Mouse (Mus musculus) c-Kit-negative CD71-positive TER-119-positive erythroid progenitor cells, embryonic 14.5 days (primary cell): Measurements from ENCODE around the gene Gm5901.

Source experiments
- DNase-seq: peaks from one replicate; pipeline ENCODE4 v3.0.0-alpha.2; 2013; ENCODE audit warnings: low read depth, low spot score

Gene Gm5901

GRCm38 (mm10) chr7:105404268-105404667 lies 29.4 kb downstream of the Gm5901 start, which contains the start of gene Cnga4:
Gene Cnga4, plus strand, starts transcription at chr7:105404568.
- no peak for DNase-seq

- no peak for DNase-seq
Observed at GRCm38 (mm10) chr7:105406322-105406721, 31.5 kb downstream of the Gm5901 start.

- peak; percentile 46 for DNase-seq
Observed at GRCm38 (mm10) chr7:105411874-105412632, 37.2 kb downstream of the Gm5901 start.

- DNase-seq = no peak
Observed at GRCm38 (mm10) chr7:105414385-105414784, 39.5 kb downstream of the Gm5901 start.

GRCm38 (mm10) chr7:105416529-105416928 lies 41.7 kb downstream of the Gm5901 start:
- no peak for DNase-seq

DNA sequence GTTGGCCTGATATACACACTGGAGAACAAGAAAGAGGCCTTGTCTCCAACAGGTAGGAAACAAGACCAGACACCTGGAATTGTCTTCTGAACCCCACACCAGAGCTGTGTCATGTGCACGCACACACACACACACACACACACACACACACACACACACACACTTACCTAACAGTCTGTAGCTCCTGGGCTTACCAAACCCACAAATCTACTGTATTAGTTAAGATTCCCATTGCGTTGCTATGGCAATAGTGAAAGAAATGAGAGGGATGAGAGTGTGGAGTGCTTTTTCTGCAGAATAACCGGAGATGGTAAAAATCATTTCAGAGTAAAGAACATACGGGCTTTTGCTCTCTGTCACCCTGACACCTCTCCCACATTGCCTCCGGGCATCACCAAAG lies 43.3 kb downstream of the Gm5901 start:
- DNase-seq = no peak

DNA sequence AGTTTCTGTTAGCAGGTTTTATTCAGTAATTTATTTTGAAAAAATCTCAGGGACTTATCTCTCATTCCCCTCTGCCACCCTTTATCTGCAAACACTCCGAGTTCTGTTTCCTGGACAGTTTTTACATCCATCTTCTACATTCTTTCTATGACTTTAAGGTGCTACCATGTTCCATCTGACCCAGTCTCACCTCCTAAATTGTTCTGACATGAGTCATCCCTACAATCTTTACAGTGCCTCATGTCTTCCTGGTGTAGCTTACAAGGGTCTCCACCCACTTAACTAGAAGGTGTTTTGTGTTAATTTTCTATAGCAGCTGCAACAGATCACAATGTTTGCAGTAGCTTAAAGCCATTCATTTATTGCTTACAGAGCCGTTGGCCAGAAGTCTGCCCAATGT lies 46.1 kb downstream of the Gm5901 start:
- DNase-seq = no peak

- no peak for DNase-seq
Observed at GRCm38 (mm10) chr7:105424368-105424767, 49.5 kb downstream of the Gm5901 start.

- DNase-seq = no peak
Observed at GRCm38 (mm10) chr7:105425424-105426043, 50.7 kb downstream of the Gm5901 start, which contains the start of gene Cckbr. Gene Cckbr, plus strand, starts transcription at chr7:105425731.

GRCm38 (mm10) chr7:105426051-105426450 lies 51.2 kb downstream of the Gm5901 start:
- no peak for DNase-seq
